ENCODE assay signal across 8 mouse cellular contexts in genomic region chr11:21313922-21314657, GRCm38 (mm10). TPM values are rescaled to one million over a fixed set of nuclear protein-coding genes. Genes with fewer than 3 reads are reported as not detected.
DNase-seq lines count a peak whose midpoint lies in the region; ATAC-seq lines count a peak whose summit lies in the region.
"Had no signal": no experiment of that assay in that cellular context is flagged by ENCODE, and none has a peak within 500 bp of the region (broad histone marks: within the 10 kb centered on the region; RNA-seq: fewer than 3 reads in every experiment).

No protein-coding gene starts in this region.

- no peak overlapping the region for H3K9ac ChIP-seq in liver, embryonic 11.5 days (ENCODE audit: low read depth, low read length)
- H3K9ac ChIP-seq: neural tube, embryonic 12.5 days had no signal

- WGBS in liver, embryonic 11.5 days: 76% methylated on average over 9 of the region's 9 CpGs

- no peak overlapping the region for H3K27ac ChIP-seq in liver, embryonic 11.5 days (ENCODE audit: low read depth, low read length)
- H3K27ac ChIP-seq: neural tube, embryonic 12.5 days had no signal

- peak; percentile 70 for ATAC-seq in liver, embryonic 11.5 days (replicated peaks; ENCODE audit: low FRiP score)
- ATAC-seq in cerebellum, adult (ENCODE audit: insufficient number of reproducible peaks, low FRiP score, low TSS enrichment): no peak

- peaks cover 5% of the 10 kb centered on the region for H3K4me1 ChIP-seq in liver, embryonic 11.5 days (replicated peaks; ENCODE audit: control insufficient read depth, insufficient read depth, low read length)
- H3K4me1 ChIP-seq: neural tube, embryonic 12.5 days had no signal

- peak; percentile 29 for DNase-seq in urinary bladder, postnatal 36 days (ENCODE audit: low spot score in 2 of 2)
- DNase-seq in urinary bladder, postnatal 25 days (ENCODE audit: low spot score): no peak
- DNase-seq in gastrocnemius, postnatal 14 days: peak; percentile 28
- no peak for DNase-seq in liver, embryonic 11.5 days (ENCODE audit: low spot score)
- DNase-seq in left cerebral cortex, adult 8-10 months (ENCODE audit: low spot score in 2 of 2): no peak
- no peak for DNase-seq in frontal cortex, postnatal 14 days (ENCODE audit: low spot score in 2 of 2)

- H3K4me2 ChIP-seq in liver, embryonic 11.5 days: no peak overlapping the region
- H3K4me2 ChIP-seq: neural tube, embryonic 12.5 days had no signal

- intact Hi-C loops in gastrocnemius, postnatal 14 days (cut with DNase I; ENCODE audit: low total_unique reads): no loop called here

- no peak overlapping the region for H3K4me3 ChIP-seq in liver, embryonic 11.5 days (ENCODE audit: low read depth, low read length)
- H3K4me3 ChIP-seq: neural tube, embryonic 12.5 days had no signal

- no peaks in the 10 kb centered on the region for H3K9me3 ChIP-seq in liver, embryonic 11.5 days (ENCODE audit: control insufficient read depth, low read length)
- H3K9me3 ChIP-seq: neural tube, embryonic 12.5 days had no signal

- no peaks in the 10 kb centered on the region for H3K27me3 ChIP-seq in liver, embryonic 11.5 days (replicated peaks; ENCODE audit: control insufficient read depth, insufficient read depth, low read length)
- H3K27me3 ChIP-seq: neural tube, embryonic 12.5 days had no signal

- H3K36me3 ChIP-seq in liver, embryonic 11.5 days (ENCODE audit: control insufficient read depth, insufficient read depth, low read length): peaks cover 8% of the 10 kb centered on the region; the same call in 1 of the 2 replicates

RNA-seq across cellular contexts. Expression of gene Ugp2, which starts 56.9 kb away (rescaled TPM):
- total RNA-seq in gastrocnemius, postnatal 14 days (2021): 100 to 1,000 TPM; 264 to 284 TPM
- polyA plus RNA-seq in liver, embryonic 11.5 days (2014; fragmentation: Nextera tagmentation; extraction: Ambion mirVana): 41.6 and 42.8 TPM in 2 replicates
- total RNA-seq in left cerebral cortex, adult 8-10 months (2022): 10 to 100 TPM; 68.6 to 83.5 (median 78.2) TPM

Comparison
In these comparisons a context has a peak if more than half of its experiments do, and no peak if none do; other contexts are left out.
1. DNase-seq: peak in urinary bladder, postnatal 36 days (2 of 2) and gastrocnemius, postnatal 14 days (single experiment); none in urinary bladder, postnatal 25 days (single experiment), liver, embryonic 11.5 days (single experiment), left cerebral cortex, adult 8-10 months (0 of 2) and frontal cortex, postnatal 14 days (0 of 2).